Mouse (Mus musculus) C2C12 (cell line): ENCODE data around the gene Fras1. TPM values are rescaled to one million over a fixed set of nuclear protein-coding genes. Genes with fewer than 3 reads are reported as not detected.

ENCODE experiments used
- H3K27me3 ChIP-seq: one replicate; pipeline ENCODE4 v1.6.1; 2011; ENCODE audit not compliant: control insufficient read depth, insufficient read depth, insufficient read length
- H3K36me3 ChIP-seq: one replicate; pipeline ENCODE4 v1.6.1; 2011; ENCODE audit not compliant: control insufficient read depth, insufficient read depth
- H3K4me3 ChIP-seq: one replicate; pipeline ENCODE4 v1.5.1; 2011; ENCODE audit warnings: mild to moderate bottlenecking, control low read depth; ENCODE audit not compliant: poor library complexity, insufficient read depth, severe bottlenecking
- H3K79me2 ChIP-seq: one replicate; pipeline ENCODE4 v1.6.1; 2011; ENCODE audit not compliant: control insufficient read depth, insufficient read depth
- H3K79me3 ChIP-seq: one replicate; pipeline ENCODE4 v1.6.1; 2011; ENCODE audit warnings: low read depth, control low read depth
- H3ac ChIP-seq: one replicate; pipeline ENCODE3; 2011; ENCODE audit warnings: low read depth; ENCODE audit not compliant: control insufficient read depth, insufficient read length
- CEBPB ChIP-seq: IDR thresholded peaks from one replicate; pipeline ENCODE4 v1.6.1; 2011; ENCODE audit warnings: low read depth, mild to moderate bottlenecking, control low read depth, moderate library complexity
- CTCF ChIP-seq: IDR thresholded peaks from one replicate; pipeline ENCODE4 v1.5.1; 2011; ENCODE audit not compliant: control insufficient read depth, insufficient read depth, insufficient read length
- FOSL1 ChIP-seq: IDR thresholded peaks from one replicate; pipeline ENCODE4 v1.8.0; 2011; ENCODE audit warnings: mild to moderate bottlenecking, low read length; ENCODE audit not compliant: poor library complexity, insufficient read depth, severe bottlenecking
- MAX ChIP-seq: IDR thresholded peaks from one replicate; pipeline ENCODE4 v1.6.1; 2011; ENCODE audit warnings: mild to moderate bottlenecking, control low read depth
- MYOD1 ChIP-seq: IDR thresholded peaks from one replicate; pipeline ENCODE4 v1.6.1; 2011; ENCODE audit warnings: low read depth; ENCODE audit not compliant: control insufficient read depth, insufficient read length
- MYOG ChIP-seq: IDR thresholded peaks from one replicate; pipeline ENCODE4 v1.6.1; 2011; ENCODE audit not compliant: control insufficient read depth, insufficient read length; ENCODE audit errors: extremely low read depth
- USF1 ChIP-seq: IDR thresholded peaks from one replicate; pipeline ENCODE4 v1.6.1; 2011; ENCODE audit warnings: low read depth, mild to moderate bottlenecking, control low read depth, moderate library complexity
- polyA plus RNA-seq: library from polyadenylated mRNA; unstranded; fragments of >200 nt; fragmentation: generic; extraction: Trizol; gene quantifications from one replicate; pipeline ENCODE4 v1.2.1, GENCODE M21; 2012; ENCODE audit warnings: missing spikeins

Gene Fras1
- polyA plus RNA-seq, 1 experiment, result 0.11 TPM

DNA sequence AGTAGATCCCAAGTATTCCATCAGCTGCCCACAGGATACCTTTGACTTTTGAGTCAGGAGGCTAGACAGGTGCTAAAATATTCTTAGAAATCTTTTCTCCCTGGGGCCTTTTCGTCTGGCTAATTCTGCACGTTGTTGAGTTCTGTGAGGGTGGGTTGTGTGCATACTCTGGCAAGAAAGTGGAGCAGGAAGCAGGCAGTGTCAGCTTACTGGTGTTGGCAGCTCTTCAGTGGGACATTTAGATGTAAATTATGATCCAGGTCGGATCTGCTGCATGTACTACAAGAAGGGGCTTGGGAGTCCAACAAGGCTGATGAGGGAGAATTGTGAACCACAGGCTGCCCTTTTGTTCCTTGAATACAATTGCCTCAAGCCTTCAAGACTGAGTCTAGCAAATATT lies 98.2 kb downstream of the Fras1 start:
- no peak overlapping the region for H3K4me3 ChIP-seq

DNA sequence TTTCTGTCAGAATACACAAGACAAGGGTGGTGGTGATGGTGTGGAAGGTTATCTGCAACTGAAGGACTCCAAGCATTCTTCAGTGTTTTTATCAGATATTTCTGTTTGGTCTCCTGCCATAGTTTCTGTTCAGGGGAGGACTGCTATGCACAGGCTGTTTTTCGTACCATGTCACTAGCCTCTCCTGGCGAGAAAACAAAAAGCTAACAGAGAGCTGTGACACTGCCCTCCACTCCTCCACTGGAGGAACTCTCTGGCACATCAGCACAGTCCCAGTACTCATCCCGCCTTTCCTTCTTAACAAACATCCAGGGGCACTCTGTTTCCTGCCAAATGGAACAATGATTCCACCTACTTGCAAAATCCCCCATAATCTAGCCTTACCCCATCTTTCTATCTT lies 101.7 kb downstream of the Fras1 start:
- TF ChIP-seq MYOD1 (no peak), FOSL1 (no peak), MAX (no peak), MYOG (no peak), USF1 (no peak), CEBPB (no peak), CTCF (no peak)
- no peak overlapping the region for H3K4me3 ChIP-seq
- H3K36me3 ChIP-seq, result no peaks in the 10 kb centered on the region

More for the DNA sequence above, 98.2 kb downstream of the Fras1 start:
- Histone ChIP-seq H3K79me3 (no peaks in the 10 kb centered on the region), H3ac (no peak overlapping the region), H3K27me3 (no peaks in the 10 kb centered on the region), H3K79me2 (no peaks in the 10 kb centered on the region), H3K36me3 (no peaks in the 10 kb centered on the region)
- no peak for TF ChIP-seq USF1
- no peak for TF ChIP-seq MYOG
- TF ChIP-seq MYOD1, result no peak
- no peak for TF ChIP-seq CTCF
- no peak for TF ChIP-seq CEBPB
- TF ChIP-seq MAX, result no peak
- no peak for TF ChIP-seq FOSL1

GRCm38 (mm10) chr5:96479003-96479402 lies 105.2 kb downstream of the Fras1 start:
- TF ChIP-seq MYOD1, result no peak
- TF ChIP-seq USF1, result no peak
- no peak for TF ChIP-seq CTCF
- TF ChIP-seq MAX, result no peak
- TF ChIP-seq CEBPB, result no peak
- H3K4me3 ChIP-seq, result no peak overlapping the region
- H3ac ChIP-seq, result no peak overlapping the region
- H3K79me2 ChIP-seq, result no peaks in the 10 kb centered on the region
- no peaks in the 10 kb centered on the region for H3K79me3 ChIP-seq
- H3K27me3 ChIP-seq, result no peaks in the 10 kb centered on the region
- no peaks in the 10 kb centered on the region for H3K36me3 ChIP-seq

More for the DNA sequence above, 101.7 kb downstream of the Fras1 start:
- Histone ChIP-seq H3K27me3 (no peaks in the 10 kb centered on the region), H3K79me2 (no peaks in the 10 kb centered on the region), H3K79me3 (no peaks in the 10 kb centered on the region), H3ac (no peak overlapping the region)

- TF ChIP-seq MYOG (no peak), CTCF (no peak), MYOD1 (no peak), FOSL1 (no peak), CEBPB (no peak), MAX (no peak), USF1 (no peak)
- Histone ChIP-seq H3K79me2 (no peaks in the 10 kb centered on the region), H3ac (no peak overlapping the region), H3K4me3 (no peak overlapping the region), H3K27me3 (no peaks in the 10 kb centered on the region), H3K79me3 (no peaks in the 10 kb centered on the region), H3K36me3 (no peaks in the 10 kb centered on the region)
These were observed 107.4 kb downstream of the Fras1 start for GRCm38 (mm10) chr5:96481159-96481558.

DNA sequence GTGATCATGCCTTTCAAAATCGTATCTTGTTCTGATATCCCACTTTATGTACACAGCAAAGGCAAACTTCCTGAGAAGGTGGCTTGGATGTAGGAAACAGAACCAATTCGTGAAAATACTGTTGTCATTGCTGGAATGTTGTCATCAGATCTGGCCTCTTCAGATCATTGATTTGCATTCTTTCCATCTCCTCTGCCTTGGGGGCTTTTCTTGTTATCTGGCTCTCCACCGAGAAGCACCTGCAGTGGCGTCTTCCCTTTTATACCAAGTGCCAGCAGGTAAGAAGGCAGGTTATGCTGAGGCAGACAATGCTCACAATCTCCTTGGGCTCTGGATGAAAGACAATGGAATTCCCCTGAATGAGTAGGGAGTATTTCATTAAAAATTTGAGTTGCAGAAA lies 108.3 kb downstream of the Fras1 start:
- no peaks in the 10 kb centered on the region for H3K79me2 ChIP-seq
- TF ChIP-seq MAX (no peak), CEBPB (no peak), MYOD1 (no peak), USF1 (no peak), FOSL1 (no peak), CTCF (no peak), MYOG (no peak)
- H3ac ChIP-seq, result no peak overlapping the region
- H3K36me3 ChIP-seq, result no peaks in the 10 kb centered on the region
- H3K79me3 ChIP-seq, result no peaks in the 10 kb centered on the region
- H3K27me3 ChIP-seq, result no peaks in the 10 kb centered on the region
- H3K4me3 ChIP-seq, result no peak overlapping the region

GRCm38 (mm10) chr5:96492497-96492896 lies 118.7 kb downstream of the Fras1 start:
- TF ChIP-seq MAX (no peak), CEBPB (no peak), MYOD1 (no peak), CTCF (no peak), MYOG (no peak), USF1 (no peak)

More at GRCm38 (mm10) chr5:96492497-96492896, 118.7 kb downstream of the Fras1 start:
- no peaks in the 10 kb centered on the region for H3K79me2 ChIP-seq
- no peaks in the 10 kb centered on the region for H3K27me3 ChIP-seq
- H3K36me3 ChIP-seq, result no peaks in the 10 kb centered on the region
- H3ac ChIP-seq, result no peak overlapping the region
- no peak overlapping the region for H3K4me3 ChIP-seq
- H3K79me3 ChIP-seq, result no peaks in the 10 kb centered on the region
